15 mouse cellular contexts compared by ENCODE assay signal in genomic region chr19:41436461-41436860, GRCm38 (mm10).
"Had no signal": no experiment of that assay in that cellular context is flagged by ENCODE, and none has a peak within 500 bp of the region (broad histone marks: within the 10 kb centered on the region; RNA-seq: fewer than 3 reads in every experiment).

No protein-coding gene starts in this region.

- H3K4me1 ChIP-seq: kidney, embryonic 15.5 days; limb, embryonic 15.5 days; liver, embryonic 15.5 days; midbrain, embryonic 15.5 days; neural tube, embryonic 13.5 days; stomach, embryonic 15.5 days had no signal

- H3K27ac ChIP-seq: kidney, embryonic 15.5 days; limb, embryonic 15.5 days; liver, embryonic 15.5 days; midbrain, embryonic 10.5 days; midbrain, embryonic 15.5 days; neural tube, embryonic 13.5 days; stomach, embryonic 15.5 days had no signal

- H3K9ac ChIP-seq: kidney, embryonic 15.5 days; limb, embryonic 15.5 days; liver, embryonic 15.5 days; lung, embryonic 14.5 days; midbrain, embryonic 15.5 days; neural tube, embryonic 13.5 days; stomach, embryonic 15.5 days had no signal

- H3K9me3 ChIP-seq: kidney, embryonic 15.5 days; limb, embryonic 15.5 days; liver, embryonic 15.5 days; midbrain, embryonic 10.5 days; midbrain, embryonic 15.5 days; neural tube, embryonic 13.5 days; stomach, embryonic 15.5 days had no signal

- H3K27me3 ChIP-seq: stomach, embryonic 15.5 days had no signal

- H3K4me2 ChIP-seq: kidney, embryonic 15.5 days; limb, embryonic 15.5 days; liver, embryonic 15.5 days; lung, embryonic 14.5 days; midbrain, embryonic 15.5 days; neural tube, embryonic 13.5 days; stomach, embryonic 15.5 days had no signal

- ATAC-seq: intestine, embryonic 16.5 days; midbrain, embryonic 15.5 days had no signal

- H3K36me3 ChIP-seq: kidney, embryonic 15.5 days; limb, embryonic 15.5 days; liver, embryonic 15.5 days; midbrain, embryonic 10.5 days; midbrain, embryonic 15.5 days; neural tube, embryonic 13.5 days; stomach, embryonic 15.5 days had no signal

- DNase-seq: kidney, adult 2 months; kidney, postnatal 14 days; layer of hippocampus, postnatal 36 days; lung, embryonic 14.5 days; lung, postnatal 10 days; lung, postnatal 4 days; right cerebral cortex, postnatal 14 days had no signal

- H3K4me3 ChIP-seq: kidney, embryonic 15.5 days; limb, embryonic 15.5 days; liver, embryonic 15.5 days; midbrain, embryonic 10.5 days; midbrain, embryonic 15.5 days; neural tube, embryonic 13.5 days; stomach, embryonic 15.5 days had no signal
